Mouse (Mus musculus) midbrain, embryonic 10.5 days (tissue): Measurements from ENCODE around the gene BC107364. TPM values are rescaled to one million over a fixed set of nuclear protein-coding genes. Genes with fewer than 3 reads are reported as not detected.
A peak's percentile ranks its signal among the peaks of the same experiment; 100 is the strongest.
"Not testable (repeated sequence)": the region's sequence is repeated elsewhere in the genome, so short reads cannot be mapped to it uniquely, and the experiment has no call there.

Experiments
- DNase-seq: peaks from one replicate; pipeline ENCODE4 v3.0.0-alpha.2; 2017; ENCODE audit warnings: low spot score
- H3K27ac ChIP-seq: fragments of 300-500 bp; sonication (generic); replicated peaks from 2 replicates; pipeline ENCODE4 v1.5.1; 2016; ENCODE audit warnings: mild to moderate bottlenecking
- H3K27me3 ChIP-seq: fragments of 300-500 bp; sonication (generic); 2 replicates; pipeline ENCODE4 v1.6.1; 2016; ENCODE audit warnings: low read depth, mild to moderate bottlenecking; ENCODE audit not compliant: poor library complexity, severe bottlenecking
- H3K36me3 ChIP-seq: fragments of 300-500 bp; sonication (generic); 2 replicates; pipeline ENCODE4 v1.6.1; 2016; ENCODE audit warnings: mild to moderate bottlenecking, moderate library complexity
- H3K4me1 ChIP-seq: fragments of 300-500 bp; sonication (generic); 2 replicates; pipeline ENCODE4 v1.6.1; 2016
- H3K4me3 ChIP-seq: fragments of 300-500 bp; sonication (generic); 2 replicates; pipeline ENCODE4 v1.5.1; 2016; ENCODE audit warnings: mild to moderate bottlenecking, moderate library complexity
- H3K9me3 ChIP-seq: fragments of 300-500 bp; sonication (generic); replicated peaks from 2 replicates; pipeline ENCODE4 v1.6.1; 2016; ENCODE audit warnings: mild to moderate bottlenecking
- WGBS: fragments of 180-500 bp; shearing (Covaris S2); methylation state at CpG from one replicate; pipeline ENCODE4 v1.1.7; 2016; 5-methylcytosine and 5-hydroxymethylcytosine counted together
- polyA plus RNA-seq: library from polyadenylated mRNA; unstranded; fragments of >200 nt; fragmentation: Nextera tagmentation; extraction: Ambion mirVana; gene quantifications from 2 replicates; pipeline ENCODE4 v1.2.1, GENCODE M21; 2016

Gene BC107364
- polyA plus RNA-seq, 1 experiment from 2014 or later = 0.20 TPM

DNA sequence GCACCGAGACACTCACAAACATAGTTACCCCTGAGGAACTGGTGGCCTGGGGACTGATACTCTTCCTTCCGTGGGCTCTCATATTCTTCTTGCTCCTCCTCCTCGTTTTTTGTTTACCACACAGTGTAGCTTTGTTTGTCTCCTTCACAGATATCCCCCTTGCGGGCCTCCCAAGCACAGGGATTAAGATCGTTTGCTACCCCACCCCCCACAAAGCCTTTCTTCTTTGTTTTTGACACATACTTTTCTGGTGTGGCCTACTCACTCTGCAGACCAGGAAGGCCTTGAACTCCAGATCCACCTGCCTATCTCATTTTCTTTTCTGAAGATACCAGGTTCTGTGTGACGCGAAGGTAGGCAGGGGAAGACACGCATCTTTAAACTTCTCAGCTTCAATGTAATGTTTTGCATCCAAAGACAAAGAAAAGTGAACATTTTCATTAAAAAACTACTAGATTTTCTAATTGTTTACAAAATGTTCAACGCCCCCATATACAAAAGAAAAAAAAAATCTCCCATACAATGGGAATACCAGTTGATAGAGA lies 38.5 kb downstream of the BC107364 start:
- Histone ChIP-seq H3K27me3 (peaks cover 31% of the 10 kb centered on the region), H3K27ac (peak overlapping the region; percentile 99), H3K4me1 (peaks cover 28% of the 10 kb centered on the region), H3K9me3 (no peaks in the 10 kb centered on the region), H3K4me3 (peak overlapping the region; percentile 82), H3K36me3 (peaks cover 7% of the 10 kb centered on the region)
- 40% methylated on average over 9 of the region's 9 CpGs for WGBS
- no peak for DNase-seq

DNA sequence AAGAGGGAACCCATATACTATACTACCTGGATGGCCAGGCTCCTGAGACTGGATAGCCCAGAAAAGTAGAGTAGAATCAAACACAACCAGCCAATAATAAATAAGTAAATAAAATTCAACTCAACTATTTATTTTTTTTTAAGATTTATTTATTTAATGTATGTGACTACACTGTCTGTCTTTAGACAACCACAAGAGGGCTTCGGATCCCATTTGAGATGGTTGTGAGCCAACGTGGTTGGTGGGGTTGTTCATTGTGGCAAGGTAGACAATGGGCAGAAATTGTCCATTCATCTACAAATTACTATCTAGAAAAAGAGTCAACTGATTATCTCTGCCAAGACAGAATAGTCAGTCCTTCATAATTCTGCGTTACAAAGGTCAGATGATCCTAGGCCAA lies 40.3 kb downstream of the BC107364 start:
- Histone ChIP-seq H3K9me3 (no peaks in the 10 kb centered on the region), H3K4me3 (no peak overlapping the region), H3K36me3 (peaks cover 7% of the 10 kb centered on the region), H3K27me3 (peaks cover 47% of the 10 kb centered on the region), H3K4me1 (peaks cover 28% of the 10 kb centered on the region), H3K27ac (no peak overlapping the region)
- 84% methylated on average over 3 of the region's 3 CpGs for WGBS
- DNase-seq = no peak

DNA sequence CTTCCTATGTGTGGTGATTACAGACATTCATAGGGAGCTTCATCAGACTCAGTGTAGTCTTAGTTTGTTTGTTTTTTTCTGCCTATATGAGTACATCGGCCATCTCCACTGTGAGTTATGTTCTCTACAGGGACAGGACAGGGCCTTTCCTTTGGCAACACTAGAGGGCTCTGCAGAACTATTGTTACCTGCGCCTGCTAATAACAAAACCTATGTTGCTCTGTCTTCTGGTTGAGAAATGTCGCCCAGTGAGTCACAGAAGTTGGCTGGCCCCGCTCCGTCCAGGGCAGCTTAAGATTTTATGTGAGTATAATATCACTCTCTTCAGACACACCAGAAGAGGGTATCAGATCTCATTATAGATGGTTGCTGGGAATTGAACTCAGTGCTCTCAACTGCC lies 41.1 kb downstream of the BC107364 start:
- H3K27ac ChIP-seq = no peak overlapping the region
- peaks cover 55% of the 10 kb centered on the region for H3K27me3 ChIP-seq
- no peak overlapping the region for H3K4me3 ChIP-seq
- peaks cover 7% of the 10 kb centered on the region for H3K36me3 ChIP-seq
- H3K4me1 ChIP-seq = peaks cover 28% of the 10 kb centered on the region
- WGBS = 83% methylated on average over 5 of the region's 5 CpGs
- DNase-seq = no peak
- 0 out of 2 replicates have a peak, but pooled peaks cover 3% of the 10 kb centered on the region for H3K9me3 ChIP-seq

DNA sequence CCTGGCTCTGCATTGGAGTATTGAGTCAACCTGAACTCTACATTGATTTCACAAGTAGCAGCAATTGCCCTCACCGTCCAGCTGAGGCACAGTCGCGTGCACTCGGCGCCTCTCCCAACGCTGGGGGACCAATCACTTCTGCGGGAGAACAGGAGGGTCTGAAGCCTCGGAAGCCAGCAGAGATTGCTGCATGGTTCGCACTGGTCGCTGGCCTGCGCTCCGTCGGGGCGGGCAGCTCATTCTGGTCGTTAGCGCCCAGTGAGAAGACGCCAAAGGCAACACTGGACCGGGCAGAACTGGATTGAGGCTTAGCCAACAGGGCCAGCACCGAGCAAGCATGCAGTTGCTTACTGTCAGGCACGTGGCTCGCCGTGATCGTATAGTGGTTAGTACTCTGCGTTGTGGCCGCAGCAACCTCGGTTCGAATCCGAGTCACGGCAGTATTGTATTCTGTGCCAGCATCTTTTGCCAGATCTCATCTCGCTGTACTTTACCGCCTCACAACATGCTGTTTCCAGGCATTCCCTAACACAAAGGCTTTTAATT lies 42.3 kb downstream of the BC107364 start:
- 3% methylated on average over 31 of the region's 31 CpGs for WGBS
- Histone ChIP-seq H3K27ac (no peak overlapping the region; the same call in 1 of the 2 replicates), H3K4me3 (peak overlapping the region; percentile 45), H3K9me3 (0 out of 2 replicates have a peak, but pooled peaks cover 7% of the 10 kb centered on the region), H3K4me1 (peaks cover 29% of the 10 kb centered on the region), H3K27me3 (peaks cover 67% of the 10 kb centered on the region), H3K36me3 (peaks cover 7% of the 10 kb centered on the region)
- DNase-seq = peak; percentile 67

DNA sequence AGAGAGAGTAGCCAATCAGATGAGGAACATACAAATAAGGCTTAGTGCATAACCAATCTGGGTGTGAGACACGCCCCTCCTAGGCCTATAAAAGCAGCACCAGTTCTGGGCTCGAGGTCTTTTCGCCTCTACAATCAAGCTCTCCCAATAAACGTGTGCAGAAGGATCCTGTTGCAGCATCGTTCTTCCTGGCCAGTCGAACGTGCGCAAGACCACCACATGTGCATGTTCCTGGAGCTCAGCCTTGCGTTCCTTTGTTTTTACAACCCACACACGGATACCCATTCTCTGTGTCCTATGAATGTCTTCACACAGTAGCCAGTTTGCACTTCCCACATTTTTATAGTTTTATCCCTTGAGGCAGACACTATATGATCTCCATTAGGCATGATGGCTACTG lies 44.0 kb downstream of the BC107364 start:
- not testable (repeated sequence) for H3K9me3 ChIP-seq, DNase-seq, H3K4me3 ChIP-seq, H3K27ac ChIP-seq, H3K36me3 ChIP-seq
- peaks cover 27% of the 10 kb centered on the region for H3K4me1 ChIP-seq
- 91% methylated on average over 10 of the region's 10 CpGs for WGBS
- peaks cover 84% of the 10 kb centered on the region for H3K27me3 ChIP-seq

DNA sequence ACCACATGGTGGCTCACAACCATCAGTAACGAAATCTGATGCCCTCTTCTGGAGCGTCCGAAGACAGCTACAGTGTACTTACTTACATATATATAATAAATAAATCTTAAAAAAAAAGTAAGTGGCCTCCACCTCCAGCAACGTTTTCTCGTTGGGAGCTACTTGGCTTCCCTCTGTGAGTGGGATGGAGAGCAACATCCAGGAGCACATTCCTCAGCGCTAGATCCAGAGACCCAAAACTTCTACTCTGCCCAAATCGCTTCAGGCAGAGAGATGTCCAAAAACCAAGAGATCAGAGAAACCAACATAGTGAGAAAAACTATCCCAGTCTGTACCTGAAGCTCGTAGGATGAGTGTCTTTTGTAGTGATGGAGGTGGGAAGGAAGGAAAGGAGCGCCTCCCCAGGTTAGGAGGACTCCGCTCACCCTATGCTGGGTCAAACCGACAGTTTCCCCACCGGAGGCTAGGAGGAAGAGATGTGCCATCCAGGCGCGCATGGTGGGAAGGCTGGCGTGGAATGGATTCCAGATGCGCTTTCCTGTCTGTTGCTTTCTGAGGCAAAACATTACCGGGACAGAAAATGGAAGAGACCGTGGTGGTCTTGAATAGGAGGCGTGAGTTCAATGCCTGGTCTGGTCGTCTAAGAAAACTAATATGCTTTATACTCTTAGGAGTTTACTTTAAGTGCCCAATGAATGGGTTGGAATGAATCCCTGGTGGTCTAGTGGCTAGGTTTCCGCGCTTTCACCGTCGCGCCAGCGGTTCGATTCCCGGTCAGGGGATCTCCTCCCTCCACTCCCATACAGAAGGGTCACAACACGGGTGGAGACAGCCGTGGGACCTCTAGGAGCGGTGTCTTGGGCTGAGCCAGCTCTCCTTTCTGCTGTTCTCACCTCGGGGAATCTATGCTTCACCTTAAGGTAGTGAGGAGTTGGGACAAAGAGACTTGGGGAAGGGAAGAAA lies 46.3 kb downstream of the BC107364 start:
- Histone ChIP-seq H3K4me3 (no peak overlapping the region), H3K36me3 (no peaks in the 10 kb centered on the region), H3K4me1 (peaks cover 30% of the 10 kb centered on the region), H3K27ac (no peak overlapping the region), H3K27me3 (peaks cover 98% of the 10 kb centered on the region), H3K9me3 (0 out of 2 replicates have a peak, but pooled peaks cover 7% of the 10 kb centered on the region)
- DNase-seq = no peak
- whole genome bisulfite sequencing = 62% methylated on average over 32 of the region's 32 CpGs

DNA sequence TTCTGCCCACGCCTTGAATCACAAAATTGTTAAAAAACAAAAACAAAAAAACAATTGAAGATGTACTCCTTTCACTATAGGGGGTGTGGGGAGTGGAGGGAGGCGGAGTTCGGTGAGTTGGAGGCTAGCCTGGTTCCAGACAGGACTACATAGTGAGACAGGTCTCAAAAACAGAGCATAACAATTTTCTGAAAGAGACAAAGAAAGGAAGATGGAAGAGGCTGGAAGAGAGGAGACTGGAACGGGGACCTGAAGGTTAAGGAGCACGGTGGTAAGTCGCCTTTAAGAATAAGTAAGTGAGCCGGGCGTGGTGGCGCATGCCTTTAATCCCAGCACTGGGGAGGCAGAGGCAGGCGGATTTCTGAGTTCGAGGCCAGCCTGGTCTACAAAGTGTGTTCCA lies 47.1 kb downstream of the BC107364 start:
- Histone ChIP-seq H3K4me1 (peaks cover 30% of the 10 kb centered on the region), H3K9me3 (0 out of 2 replicates have a peak, but pooled peaks cover 7% of the 10 kb centered on the region), H3K36me3 (no peaks in the 10 kb centered on the region), H3K4me3 (peak overlapping the region; percentile 43), H3K27me3 (peaks cover 98% of the 10 kb centered on the region), H3K27ac (no peak overlapping the region)
- 20% methylated on average over 11 of the region's 11 CpGs for WGBS
- DNase-seq = no peak

DNA sequence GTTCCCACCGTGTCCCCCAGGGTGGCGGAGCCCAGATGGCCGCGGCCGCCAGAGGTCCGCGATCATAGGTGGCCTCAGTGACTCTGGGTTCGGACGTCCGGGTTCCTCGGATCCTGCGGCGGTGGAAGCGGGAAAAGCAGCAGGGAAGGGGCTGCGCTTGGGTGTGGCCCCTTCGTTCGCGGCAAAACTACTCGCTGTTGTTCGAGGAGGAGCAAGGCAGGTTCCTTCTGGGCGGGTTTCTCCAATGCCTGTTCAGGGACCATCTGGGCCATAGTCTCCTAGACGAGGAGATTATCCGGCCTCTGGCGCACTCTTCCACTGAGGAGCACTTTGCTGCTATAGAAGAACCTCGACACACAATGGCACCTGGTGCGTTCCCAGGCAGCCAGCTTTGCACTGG lies 47.7 kb downstream of the BC107364 start:
- peaks cover 98% of the 10 kb centered on the region for H3K27me3 ChIP-seq
- H3K27ac ChIP-seq = no peak overlapping the region
- WGBS = under 1% methylated on average over 26 of the region's 26 CpGs
- DNase-seq = no peak
- H3K4me3 ChIP-seq = peak overlapping the region; percentile 43
- no peaks in the 10 kb centered on the region for H3K36me3 ChIP-seq
- H3K9me3 ChIP-seq = 0 out of 2 replicates have a peak, but pooled peaks cover 7% of the 10 kb centered on the region
- peaks cover 25% of the 10 kb centered on the region for H3K4me1 ChIP-seq

DNA sequence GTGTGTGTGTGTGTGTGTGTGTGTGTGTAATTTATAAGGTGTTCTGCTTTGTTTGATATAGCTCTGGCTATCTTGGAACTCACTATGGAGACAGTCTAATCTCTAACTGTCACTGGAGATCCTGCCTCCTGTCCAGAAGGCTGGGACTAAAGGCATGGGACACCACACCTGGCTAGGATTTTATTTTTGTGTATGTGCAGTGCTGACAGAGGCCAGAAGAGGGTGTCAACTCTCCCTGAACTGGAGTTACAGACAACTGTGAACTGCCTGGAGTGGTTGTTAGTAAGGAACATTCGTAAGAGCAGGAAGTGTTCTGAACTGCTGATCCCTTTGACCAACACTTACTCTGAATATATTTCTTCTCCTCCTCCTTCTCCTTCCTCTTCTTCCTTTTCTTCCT lies 49.1 kb downstream of the BC107364 start:
- 10% methylated on average over 1 of the region's 1 CpGs for WGBS
- Histone ChIP-seq H3K4me3 (no peak overlapping the region), H3K9me3 (0 out of 2 replicates have a peak, but pooled peaks cover 7% of the 10 kb centered on the region), H3K27me3 (peaks cover 98% of the 10 kb centered on the region), H3K27ac (no peak overlapping the region), H3K4me1 (peaks cover 25% of the 10 kb centered on the region), H3K36me3 (no peaks in the 10 kb centered on the region)
- DNase-seq = no peak

DNA sequence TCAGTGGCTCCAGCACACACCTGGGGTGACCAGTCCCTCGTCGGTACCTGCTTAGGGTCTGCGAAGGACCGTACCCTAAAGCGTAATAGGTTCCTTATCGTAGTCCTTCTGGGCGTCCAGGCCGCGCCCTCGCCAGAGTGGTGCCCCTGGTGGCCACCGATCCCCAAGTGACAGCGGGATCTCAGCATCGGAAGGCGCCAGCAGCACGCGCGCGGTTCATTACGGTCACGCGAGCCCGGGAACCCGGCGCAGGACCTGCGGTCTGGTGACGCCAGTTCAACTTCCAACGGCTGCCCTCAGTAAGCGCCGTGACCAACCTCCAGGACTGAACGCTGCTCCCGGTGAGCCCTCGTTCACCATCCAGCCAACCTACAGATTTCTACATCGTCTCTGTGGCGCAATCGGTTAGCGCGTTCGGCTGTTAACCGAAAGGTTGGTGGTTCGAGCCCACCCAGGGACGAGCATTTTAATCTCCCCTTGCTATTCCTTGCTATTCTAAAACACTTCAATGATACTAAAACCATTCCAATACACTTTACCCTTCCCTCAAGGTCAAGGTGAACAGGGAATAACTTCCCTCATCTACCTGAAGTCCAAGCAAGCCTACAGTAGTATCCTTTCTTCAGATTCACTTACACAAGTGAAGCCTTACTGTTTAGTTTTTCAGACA lies 50.1 kb downstream of the BC107364 start:
- peaks cover 100% of the 10 kb centered on the region for H3K27me3 ChIP-seq
- no peaks in the 10 kb centered on the region for H3K36me3 ChIP-seq
- 0 out of 2 replicates have a peak, but pooled peaks cover 7% of the 10 kb centered on the region for H3K9me3 ChIP-seq
- peak overlapping the region; percentile 58 for H3K4me3 ChIP-seq
- 0 out of 2 replicates have a peak overlapping the region, but pooled peaks have one; percentile 28 for H3K27ac ChIP-seq
- under 1% methylated on average over 41 of the region's 41 CpGs for WGBS
- DNase-seq = peak; percentile 87
- peaks cover 25% of the 10 kb centered on the region for H3K4me1 ChIP-seq

DNA sequence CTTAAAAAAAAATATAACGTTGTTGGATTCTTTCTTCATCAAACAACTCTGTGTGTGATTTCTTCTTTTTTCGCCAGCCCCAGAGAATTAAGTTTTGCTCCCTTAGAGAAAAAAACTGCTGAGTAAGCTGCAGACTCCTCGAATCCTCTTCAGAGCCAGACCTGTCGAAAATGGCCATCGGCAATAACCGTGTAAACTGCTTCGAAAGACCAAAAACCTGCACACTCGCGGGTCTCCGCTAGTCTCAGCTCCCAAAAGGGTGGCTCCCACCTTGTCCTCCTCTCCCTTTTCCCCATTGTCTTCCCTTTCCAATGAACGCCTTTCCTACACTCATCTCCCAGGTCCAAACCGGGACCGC lies 50.7 kb downstream of the BC107364 start:
- 0 out of 2 replicates have a peak, but pooled peaks cover 7% of the 10 kb centered on the region for H3K9me3 ChIP-seq
- no peaks in the 10 kb centered on the region for H3K36me3 ChIP-seq
- no peak for DNase-seq
- H3K4me1 ChIP-seq = peaks cover 25% of the 10 kb centered on the region
- H3K4me3 ChIP-seq = peak overlapping the region; percentile 58
- H3K27me3 ChIP-seq = peaks cover 100% of the 10 kb centered on the region
- 1% methylated on average over 13 of the region's 13 CpGs for WGBS
- 0 out of 2 replicates have a peak overlapping the region, but pooled peaks have one; percentile 28 for H3K27ac ChIP-seq

DNA sequence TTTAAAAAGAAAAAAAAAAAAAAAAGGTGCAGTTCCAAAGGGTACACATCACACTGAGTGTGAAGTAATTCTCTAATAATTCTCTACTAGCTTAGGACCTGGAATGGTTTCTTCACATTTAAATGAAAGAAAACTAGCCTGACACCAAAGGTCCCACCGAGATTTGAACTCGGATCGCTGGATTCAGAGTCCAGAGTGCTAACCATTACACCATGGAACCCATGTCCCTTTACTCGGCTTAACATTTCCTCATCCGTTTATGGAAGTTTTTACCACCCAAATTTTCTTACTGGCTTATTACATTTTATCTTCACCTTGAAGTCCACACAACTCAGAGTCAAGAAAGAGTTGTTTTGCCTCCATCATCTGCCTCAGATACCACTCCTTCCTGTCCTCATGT lies 53.2 kb downstream of the BC107364 start:
- Histone ChIP-seq H3K4me3 (0 out of 2 replicates have a peak overlapping the region, but pooled peaks have one; percentile 16), H3K36me3 (no peaks in the 10 kb centered on the region), H3K9me3 (no peaks in the 10 kb centered on the region), H3K4me1 (peaks cover 16% of the 10 kb centered on the region), H3K27me3 (peaks cover 99% of the 10 kb centered on the region), H3K27ac (no peak overlapping the region)
- DNase-seq = peak; percentile 50
- WGBS = 1% methylated on average over 5 of the region's 5 CpGs
